Mouse (Mus musculus) erythroblast, embryonic 14.5 days (primary cell): ENCODE data around the gene Dok3. TPM values are rescaled to one million over a fixed set of nuclear protein-coding genes. Genes with fewer than 3 reads are reported as not detected.
A peak's percentile ranks its signal among the peaks of the same experiment; 100 is the strongest.

Experiments used
- H3K27me3 ChIP-seq: 2 replicates; pipeline ENCODE4 v1.6.1; 2012; ENCODE audit warnings: inconsistent platforms; ENCODE audit not compliant: control insufficient read depth
- H3K36me3 ChIP-seq: 2 replicates; pipeline ENCODE4 v1.6.1; 2012; ENCODE audit warnings: mild to moderate bottlenecking, inconsistent platforms; ENCODE audit not compliant: control insufficient read depth
- H3K4me1 ChIP-seq: 2 replicates; pipeline ENCODE4 v1.6.1; 2012; ENCODE audit warnings: inconsistent platforms; ENCODE audit not compliant: control insufficient read depth
- H3K4me3 ChIP-seq: replicated peaks from 2 replicates; pipeline ENCODE3; 2012; ENCODE audit warnings: moderate library complexity, mild to moderate bottlenecking, inconsistent platforms
- H3K9me3 ChIP-seq: 2 replicates; pipeline ENCODE4 v1.6.1; 2012; ENCODE audit warnings: low read length, inconsistent platforms, mixed read lengths; ENCODE audit not compliant: control insufficient read depth
- GATA1 ChIP-seq: IDR thresholded peaks from 2 replicates; pipeline ENCODE4 v1.6.1; 2012; ENCODE audit warnings: low read length, inconsistent platforms, mixed read lengths
- TAL1 ChIP-seq: IDR thresholded peaks from 3 replicates; pipeline ENCODE4 v1.6.1; 2012; ENCODE audit warnings: low read length, inconsistent platforms, mixed read lengths
- polyA plus RNA-seq: library from polyadenylated mRNA; stranded (reverse); fragments of >175 nt; gene quantifications from 2 replicates; pipeline ENCODE4 v1.2.3, GENCODE M21; 2012

Dok3 gene
- polyA plus RNA-seq, 1 experiment = 0.54 TPM

DNA sequence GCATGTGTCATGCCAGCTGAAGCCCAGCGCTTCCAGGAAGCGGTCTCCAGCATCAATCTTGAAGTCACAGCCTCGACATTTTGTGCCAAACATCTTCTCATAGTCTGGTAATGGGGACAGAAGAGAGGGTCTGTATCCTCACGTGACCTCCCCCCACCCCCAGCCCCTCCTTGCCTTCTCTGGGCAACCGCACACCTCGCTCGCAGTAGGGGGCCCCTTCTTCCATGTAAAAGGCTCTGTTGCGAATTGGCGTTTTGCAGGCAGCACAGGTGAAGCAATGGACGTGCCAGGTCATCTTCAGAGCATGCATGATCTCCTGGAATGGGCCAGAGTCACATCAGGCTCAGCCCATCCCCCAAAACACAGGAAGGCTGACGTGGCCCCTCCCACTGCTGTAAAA is 30.2 kb downstream of the Dok3 start:
- no peak overlapping the region for H3K4me3 ChIP-seq
- TF ChIP-seq GATA1 (no peak), TAL1 (no peak)
- peaks cover 22% of the 10 kb centered on the region for H3K27me3 ChIP-seq
- peaks cover 11% of the 10 kb centered on the region; the same call in 1 of the 2 replicates for H3K36me3 ChIP-seq
- H3K4me1 ChIP-seq = no peaks in the 10 kb centered on the region; the same call in none of the 2 replicates
- no peaks in the 10 kb centered on the region for H3K9me3 ChIP-seq

DNA sequence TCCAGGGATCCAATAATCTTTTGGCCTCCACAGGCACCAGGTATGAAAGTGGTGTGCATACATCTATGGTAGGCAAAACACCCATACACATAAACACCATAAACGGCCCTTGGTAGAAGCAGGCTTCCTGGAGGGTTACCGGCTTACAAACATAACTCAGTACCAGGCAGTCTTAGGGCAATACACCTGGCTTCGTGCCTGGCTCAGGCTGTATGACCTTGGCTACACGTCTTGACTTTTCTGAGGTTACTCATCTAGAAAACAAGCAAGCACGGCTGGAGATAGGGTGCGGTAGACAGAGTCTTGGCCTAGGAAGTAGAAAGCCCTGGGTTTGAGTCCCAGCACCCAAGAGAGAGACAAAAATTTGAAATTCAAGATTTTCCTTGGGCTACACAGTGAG is 32.4 kb downstream of the Dok3 start:
- Histone ChIP-seq H3K9me3 (no peaks in the 10 kb centered on the region), H3K27me3 (peaks cover 39% of the 10 kb centered on the region), H3K4me1 (no peaks in the 10 kb centered on the region; the same call in 1 of the 2 replicates), H3K4me3 (no peak overlapping the region), H3K36me3 (peaks cover 3% of the 10 kb centered on the region; the same call in 1 of the 2 replicates)
- TF ChIP-seq GATA1 = no peak

- H3K27me3 ChIP-seq = peaks cover 44% of the 10 kb centered on the region
These were observed 33.4 kb downstream of the Dok3 start for GRCm38 (mm10) chr13:55495702-55496101.

DNA sequence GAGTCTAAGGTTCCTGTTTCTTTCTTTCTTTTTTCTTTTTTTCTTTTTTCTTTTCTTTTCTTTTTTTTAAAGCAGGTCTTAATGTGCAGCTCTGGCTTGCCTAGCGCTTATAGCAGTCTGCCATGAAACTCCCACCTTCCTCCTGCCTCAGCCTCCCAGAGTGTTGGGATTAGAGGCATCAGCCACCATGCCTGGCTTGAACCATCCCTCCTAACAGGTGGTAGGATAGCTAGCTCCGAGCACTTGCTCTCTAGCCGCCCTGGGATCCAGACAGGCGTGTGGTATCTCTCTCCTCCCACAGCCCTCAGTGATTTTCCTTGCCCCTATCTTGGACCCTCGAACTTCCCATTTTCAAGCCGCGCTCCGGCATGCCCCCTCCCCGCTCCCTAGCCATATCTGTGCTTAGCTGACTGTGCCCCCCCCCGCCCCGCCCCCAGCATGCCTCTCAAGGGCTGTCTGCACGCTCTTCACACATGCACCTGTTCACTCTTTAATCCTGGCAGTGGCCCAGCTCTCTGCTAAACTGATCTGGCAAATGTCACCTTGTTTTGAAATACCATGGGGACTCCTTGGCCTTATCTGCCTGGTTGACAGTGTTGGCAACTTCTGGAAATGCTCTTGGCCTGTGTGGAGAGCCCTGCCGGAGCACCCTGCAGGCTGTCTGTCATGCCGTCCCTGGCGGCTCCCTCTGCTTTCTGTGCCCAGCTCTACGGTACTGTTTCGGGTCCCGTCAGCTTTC is 34.0 kb downstream of the Dok3 start:
- Histone ChIP-seq H3K4me1 (no peaks in the 10 kb centered on the region; the same call in 1 of the 2 replicates), H3K36me3 (peaks cover 3% of the 10 kb centered on the region; the same call in 1 of the 2 replicates), H3K9me3 (no peaks in the 10 kb centered on the region), H3K4me3 (no peak overlapping the region), H3K27me3 (peaks cover 44% of the 10 kb centered on the region)
- TF ChIP-seq GATA1 (no peak), TAL1 (no peak)

More at GRCm38 (mm10) chr13:55495702-55496101, 33.4 kb downstream of the Dok3 start:
- H3K9me3 ChIP-seq = no peaks in the 10 kb centered on the region
- H3K4me1 ChIP-seq = no peaks in the 10 kb centered on the region; the same call in 1 of the 2 replicates
- peaks cover 3% of the 10 kb centered on the region; the same call in 1 of the 2 replicates for H3K36me3 ChIP-seq
- TF ChIP-seq GATA1 = no peak
- no peak for TF ChIP-seq TAL1
- no peak overlapping the region for H3K4me3 ChIP-seq

DNA sequence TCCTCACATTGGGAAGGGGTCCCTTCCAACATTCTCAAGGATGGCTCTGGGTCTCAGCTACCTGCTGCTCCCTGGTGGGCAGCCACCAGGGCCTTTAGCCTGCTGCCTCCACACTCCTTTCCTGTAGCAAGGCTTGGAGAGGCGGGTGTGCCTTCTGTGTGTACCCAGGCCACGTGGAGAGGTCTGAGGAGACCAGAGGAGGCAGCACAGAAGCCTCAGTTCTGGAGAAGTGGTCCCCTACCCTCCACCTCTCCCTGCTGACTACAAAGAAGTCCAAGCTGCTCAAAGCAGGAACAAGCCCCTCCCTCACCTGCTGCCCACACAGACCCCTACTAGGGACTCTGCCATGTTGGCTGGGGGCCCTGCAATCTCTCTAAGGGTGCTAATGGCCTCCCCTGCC is 34.8 kb downstream of the Dok3 start:
- TF ChIP-seq TAL1 (no peak), GATA1 (no peak)
- no peak overlapping the region for H3K4me3 ChIP-seq
- H3K27me3 ChIP-seq = peaks cover 51% of the 10 kb centered on the region
- H3K4me1 ChIP-seq = no peaks in the 10 kb centered on the region; the same call in 1 of the 2 replicates
- H3K36me3 ChIP-seq = peaks cover 3% of the 10 kb centered on the region; the same call in 1 of the 2 replicates
- H3K9me3 ChIP-seq = no peaks in the 10 kb centered on the region

- Histone ChIP-seq H3K4me1 (peaks cover 6% of the 10 kb centered on the region; the same call in 1 of the 2 replicates), H3K4me3 (peak within 1 kb of the TSS; percentile 48), H3K9me3 (no peaks in the 10 kb centered on the region; the same call in 1 of the 2 replicates), H3K36me3 (no peaks in the 10 kb centered on the region), H3K27me3 (peaks cover 86% of the 10 kb centered on the region)
- no peak for TF ChIP-seq TAL1
- TF ChIP-seq GATA1 = no peak
These were observed 41.3 kb downstream of the Dok3 start, which contains the start of gene Dbn1 for GRCm38 (mm10) chr13:55487578-55488498. Gene Dbn1, minus strand, starts transcription at chr13:55488111.

DNA sequence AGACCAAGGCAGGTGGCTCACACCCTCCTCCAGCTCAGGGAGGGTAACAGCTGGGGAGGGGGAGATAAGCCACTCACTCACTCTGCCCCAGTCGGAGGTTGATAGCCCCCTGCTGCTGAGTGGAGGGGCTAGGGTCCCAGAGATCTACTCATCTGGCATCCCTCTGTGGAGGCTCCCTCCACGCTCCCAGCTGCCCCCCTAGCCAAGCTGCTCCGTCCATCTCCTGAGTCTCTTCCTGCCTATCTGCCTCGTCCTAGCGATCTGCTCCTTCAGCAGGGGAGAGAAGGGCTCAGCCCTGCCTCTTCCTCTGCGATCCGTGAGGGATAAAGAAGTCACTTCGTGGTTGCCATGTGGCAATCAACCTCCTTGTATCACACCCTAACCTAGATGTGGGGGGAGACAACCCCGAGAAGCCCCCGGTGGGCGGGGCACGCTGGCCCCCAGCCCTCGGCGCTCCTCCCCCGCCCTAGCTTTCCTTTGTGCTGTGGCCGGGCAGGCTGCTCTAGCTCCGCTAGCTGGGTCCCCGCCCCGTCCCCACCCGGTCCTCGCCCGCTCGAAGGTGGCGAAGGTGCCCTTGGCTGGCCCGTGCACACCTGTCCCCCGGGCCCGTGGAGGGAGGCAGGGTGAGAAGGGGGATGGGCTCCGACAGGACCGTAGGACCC is 42.0 kb downstream of the Dok3 start:
- no peaks in the 10 kb centered on the region for H3K36me3 ChIP-seq
- H3K4me3 ChIP-seq = peak overlapping the region; percentile 48
- TF ChIP-seq TAL1 (no peak), GATA1 (no peak)
- H3K27me3 ChIP-seq = peaks cover 81% of the 10 kb centered on the region
- peaks cover 6% of the 10 kb centered on the region; the same call in 1 of the 2 replicates for H3K4me1 ChIP-seq
- H3K9me3 ChIP-seq = no peaks in the 10 kb centered on the region; the same call in 1 of the 2 replicates

GRCm38 (mm10) chr13:55486029-55486794 is 42.9 kb downstream of the Dok3 start:
- Histone ChIP-seq H3K4me3 (no peak overlapping the region), H3K27me3 (peaks cover 79% of the 10 kb centered on the region), H3K9me3 (no peaks in the 10 kb centered on the region; the same call in 1 of the 2 replicates), H3K36me3 (no peaks in the 10 kb centered on the region), H3K4me1 (peaks cover 6% of the 10 kb centered on the region; the same call in 1 of the 2 replicates)
- TF ChIP-seq TAL1 = no peak
- TF ChIP-seq GATA1 = no peak
